21 mouse cellular contexts compared by ENCODE assay signal in genomic region chr14:98873446-98873845, GRCm38 (mm10).
DNase-seq lines count a peak whose midpoint lies in the region; ATAC-seq lines count a peak whose summit lies in the region.
"Had no signal": no experiment of that assay in that cellular context is flagged by ENCODE, and none has a peak within 500 bp of the region (broad histone marks: within the 10 kb centered on the region; RNA-seq: fewer than 3 reads in every experiment).

No protein-coding gene starts in this region.

- peak; percentile 78 for ATAC-seq in common myeloid progenitor, adult 5-6 weeks (replicated peaks; ENCODE audit: low read depth, poor library complexity, severe bottlenecking)
- peak; percentile 65 for ATAC-seq in megakaryocyte, adult 5-6 weeks (ENCODE audit: poor library complexity, severe bottlenecking)
- ATAC-seq: forebrain, postnatal 0 days; intestine, embryonic 16.5 days; midbrain, embryonic 15.5 days had no signal

- DNase-seq in 416B (ENCODE audit: low read depth), result peak; percentile 67
- DNase-seq in A20 (ENCODE audit: low read depth, low spot score), result peak; percentile 11
- DNase-seq in left cerebral cortex, adult 11 months (ENCODE audit: low spot score), result no peak
- DNase-seq in kidney, postnatal 36 days, result no peak
- DNase-seq in urinary bladder, postnatal 4 days (ENCODE audit: low spot score in 2 of 2), result no peak
- DNase-seq: adrenal gland, adult 8-10 months; cerebellum, adult 9-10 months; cerebellum, postnatal 36 days; embryo, embryonic 11 days; forebrain, postnatal 0 days; kidney, adult 9 months; kidney, postnatal 14 days; lung, postnatal 36 days; right cerebral cortex, adult 18-20 months; right cerebral cortex, postnatal 4 days; thymus, adult 2 months; thymus, postnatal 36 days had no signal

Comparison
In these comparisons a context has a peak if more than half of its experiments do, and no peak if none do; other contexts are left out.
1. DNase-seq: peak in 416B (single experiment) and A20 (single experiment); none in left cerebral cortex, adult 11 months (single experiment), kidney, postnatal 36 days (0 of 2) and urinary bladder, postnatal 4 days (0 of 2).